Mouse (Mus musculus): Measurements from ENCODE around the gene Atxn7l3. TPM values are rescaled to one million over a fixed set of nuclear protein-coding genes. Genes with fewer than 3 reads are reported as not detected.
A peak's percentile ranks its signal among the peaks of the same experiment; 100 is the strongest.

The Atxn7l3 gene
- polyA plus RNA-seq, 1 experiment from 2014 or later: 14.9 TPM

DNA sequence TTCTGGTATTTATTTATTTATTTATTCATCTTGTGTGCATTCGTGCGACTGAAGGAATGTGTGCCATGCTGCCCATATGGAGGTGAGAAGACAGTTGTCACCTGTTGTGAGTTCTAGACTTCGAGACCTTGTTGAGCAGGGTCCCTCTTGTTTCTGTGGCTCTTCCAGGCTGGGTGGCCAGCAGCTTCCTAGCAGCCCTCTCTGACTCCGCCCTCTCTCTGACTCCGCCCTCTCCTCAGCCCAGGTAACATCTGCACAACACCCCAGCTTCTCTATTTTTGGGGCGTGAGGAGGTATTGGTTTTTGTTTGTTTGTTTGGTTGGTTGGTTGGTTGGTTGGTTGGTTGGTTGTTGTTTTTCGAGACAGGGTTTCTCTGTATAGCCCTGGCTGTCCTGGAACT is 31.4 kb upstream of the Atxn7l3 start:
- H3K36me3 ChIP-seq (ENCODE audit: inconsistent target): no peaks in the 10 kb centered on the region
- no peak overlapping the region for H3K27ac ChIP-seq
- 81% methylated on average over 7 of the region's 7 CpGs for WGBS (ENCODE audit: missing documents)
- H3K4me3 ChIP-seq (ENCODE audit: inconsistent target): no peak overlapping the region
- no peaks in the 10 kb centered on the region for H3K79me2 ChIP-seq (ENCODE audit: inconsistent target)

DNA sequence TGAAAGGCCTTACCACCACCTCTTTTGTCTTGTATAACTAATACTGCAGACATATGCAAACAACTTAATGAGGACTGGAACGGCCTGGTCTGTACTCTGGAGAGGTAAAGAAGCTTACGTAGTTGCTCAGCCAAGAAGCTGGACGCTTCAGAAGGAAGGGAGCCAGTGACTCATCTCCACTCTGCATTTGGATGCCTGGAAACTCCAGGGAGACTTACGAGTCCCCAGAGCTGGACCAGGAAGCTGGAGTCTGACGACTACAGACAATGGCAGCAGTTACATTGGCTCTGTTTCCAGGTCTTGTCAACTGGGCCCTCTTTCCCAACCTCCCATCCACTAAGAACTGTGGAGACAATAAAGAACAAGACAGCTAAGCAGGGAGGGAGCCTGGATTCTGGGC is 30.8 kb upstream of the Atxn7l3 start:
- no peaks in the 10 kb centered on the region for H3K36me3 ChIP-seq (ENCODE audit: inconsistent target)
- no peak overlapping the region for H3K4me3 ChIP-seq (ENCODE audit: inconsistent target)
- no peaks in the 10 kb centered on the region for H3K79me2 ChIP-seq (ENCODE audit: inconsistent target)
- H3K27ac ChIP-seq: no peak overlapping the region
- WGBS (ENCODE audit: missing documents): 81% methylated on average over 3 of the region's 5 CpGs

DNA sequence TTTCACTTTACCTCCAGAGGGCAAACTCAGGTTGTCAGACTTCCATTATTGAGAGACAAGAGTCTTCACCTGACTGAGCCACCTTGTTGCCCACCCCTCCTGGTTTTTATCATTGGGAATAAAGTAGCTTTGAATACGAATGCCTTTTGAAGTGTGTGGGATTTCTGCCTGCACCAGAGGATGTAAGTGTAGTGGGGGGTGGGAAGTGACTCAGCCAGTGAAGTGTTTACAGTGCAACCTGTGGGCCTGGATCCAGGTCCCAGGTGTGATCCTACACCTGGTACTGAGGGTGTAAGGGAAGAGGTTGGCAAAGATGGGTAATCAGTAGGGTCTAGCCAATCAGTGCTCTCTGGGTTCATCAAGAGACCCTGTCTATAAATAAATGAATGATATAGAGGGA is 27.1 kb upstream of the Atxn7l3 start:
- no peaks in the 10 kb centered on the region; the same call in 1 of the 2 replicates for H3K79me2 ChIP-seq (ENCODE audit: inconsistent target)
- no peaks in the 10 kb centered on the region for H3K36me3 ChIP-seq (ENCODE audit: inconsistent target)
- no peak overlapping the region for H3K27ac ChIP-seq
- H3K4me3 ChIP-seq (ENCODE audit: inconsistent target): no peak overlapping the region
- 100% methylated on average over 1 of the region's 1 CpGs for WGBS (ENCODE audit: missing documents)

DNA sequence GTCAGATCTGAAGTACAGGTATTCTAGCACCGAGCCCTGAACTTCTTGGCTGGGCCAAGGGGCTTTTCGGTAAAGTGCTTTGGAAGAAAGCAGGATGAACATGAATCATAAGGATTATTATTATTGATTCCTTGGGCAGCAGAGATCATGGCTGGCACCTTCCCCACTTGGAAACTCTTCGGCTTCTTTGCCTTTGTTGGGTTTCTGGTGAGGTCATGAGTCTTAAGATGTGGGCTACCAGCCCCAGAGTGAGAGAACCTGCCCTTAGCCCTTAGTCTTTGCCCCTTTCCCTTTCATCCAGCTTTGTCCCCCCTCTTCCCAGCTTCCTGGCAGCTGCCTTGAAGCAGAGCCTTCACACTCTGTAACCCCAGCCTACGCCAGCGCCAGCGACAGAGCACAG is 25.5 kb upstream of the Atxn7l3 start:
- Histone ChIP-seq H3K27ac (no peak overlapping the region), H3K79me2 (ENCODE audit: inconsistent target) (no peaks in the 10 kb centered on the region; the same call in 1 of the 2 replicates), H3K4me3 (ENCODE audit: inconsistent target) (no peak overlapping the region), H3K36me3 (ENCODE audit: inconsistent target) (no peaks in the 10 kb centered on the region)
- 91% methylated on average over 6 of the region's 6 CpGs for WGBS (ENCODE audit: missing documents)

DNA sequence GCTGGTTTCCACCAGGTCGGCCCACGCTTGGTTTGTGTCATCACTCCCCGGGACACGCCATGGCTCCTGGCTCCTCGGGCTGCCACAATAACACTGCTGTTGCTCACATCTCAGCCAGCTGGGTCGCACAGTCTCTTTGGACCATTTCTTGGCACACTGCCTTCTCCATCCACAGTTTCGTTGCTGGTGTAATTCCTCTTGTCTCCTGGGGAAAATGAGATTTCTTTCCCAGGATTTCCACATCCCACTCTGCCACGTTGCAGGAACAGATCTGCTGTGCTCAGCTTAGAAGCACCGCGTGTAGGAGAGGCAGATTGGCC is 24.2 kb upstream of the Atxn7l3 start:
- WGBS (ENCODE audit: missing documents): 60% methylated on average over 10 of the region's 10 CpGs
- H3K4me3 ChIP-seq (ENCODE audit: inconsistent target): no peak overlapping the region

DNA sequence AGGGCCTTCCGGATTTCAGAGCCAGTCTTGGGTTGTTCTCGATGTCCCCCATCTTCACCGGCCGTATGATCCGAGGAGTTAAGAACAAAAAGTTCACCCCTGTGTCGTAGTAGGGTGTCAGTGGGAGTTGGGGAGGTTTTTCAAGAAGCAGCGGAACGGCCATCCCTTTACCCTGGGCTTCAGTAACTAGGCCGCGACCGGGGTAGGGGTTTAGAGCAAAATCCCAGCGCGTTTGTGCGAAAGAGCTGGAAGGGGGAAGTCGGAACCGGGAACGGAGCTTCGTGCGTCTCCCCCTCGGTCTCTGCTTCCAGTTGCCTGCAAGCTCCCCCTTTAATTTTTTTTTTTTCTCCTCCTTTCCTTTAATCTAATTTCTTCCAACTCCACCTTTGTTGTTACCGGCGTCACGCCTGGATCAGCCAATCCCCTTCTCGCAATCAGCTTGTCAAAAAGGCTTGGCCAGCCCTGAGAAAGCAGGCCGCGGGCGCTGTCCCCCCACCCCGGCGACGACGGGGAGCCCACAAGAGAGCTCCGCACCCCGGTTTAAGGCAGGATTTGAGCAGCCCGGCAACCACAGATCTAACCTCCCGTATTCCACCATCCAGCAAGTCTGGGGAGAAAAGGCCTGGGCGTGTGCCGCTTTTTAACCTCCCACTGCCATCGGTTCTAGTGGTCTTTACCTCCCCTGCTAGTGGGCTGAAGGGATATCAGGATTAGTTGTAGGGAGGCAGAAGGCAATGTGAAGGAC is 23.7 kb upstream of the Atxn7l3 start:
- Histone ChIP-seq H3K27ac (peak overlapping the region; percentile 65), H3K79me2 (ENCODE audit: inconsistent target) (peaks cover 14% of the 10 kb centered on the region), H3K4me3 (ENCODE audit: inconsistent target) (peak overlapping the region; percentile 38), H3K36me3 (ENCODE audit: inconsistent target) (0 out of 2 replicates have a peak, but pooled peaks cover 2% of the 10 kb centered on the region)
- WGBS (ENCODE audit: missing documents): 5% methylated on average over 38 of the region's 38 CpGs

More for the DNA sequence above, 24.2 kb upstream of the Atxn7l3 start:
- H3K79me2 ChIP-seq (ENCODE audit: inconsistent target): peaks cover 9% of the 10 kb centered on the region
- no peak overlapping the region for H3K27ac ChIP-seq
- no peaks in the 10 kb centered on the region for H3K36me3 ChIP-seq (ENCODE audit: inconsistent target)

DNA sequence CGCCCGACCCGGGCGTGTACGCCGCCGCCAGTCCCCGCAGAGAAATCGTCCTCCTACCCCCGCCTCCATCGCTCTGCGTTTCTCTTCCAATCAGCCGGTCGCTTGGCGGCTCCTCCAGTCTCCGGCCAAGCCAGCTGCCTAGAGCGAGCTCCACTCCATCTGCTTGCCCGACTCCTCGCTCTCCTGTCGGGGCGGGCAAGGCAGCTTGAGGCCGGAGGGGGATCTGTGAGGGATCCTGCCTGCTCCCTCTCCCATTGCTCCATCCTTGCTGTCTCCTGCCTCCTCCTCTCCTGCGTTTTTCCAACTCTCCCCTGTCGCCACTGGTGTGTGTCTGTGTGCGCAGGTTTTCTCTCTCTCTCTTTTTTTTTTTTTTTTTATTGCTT is 23.0 kb upstream of the Atxn7l3 start, which contains the start of gene Ubtf:
Gene Ubtf, minus strand, starts transcription at position 333 of the 383 bp plus-strand sequence.
- peak within 1 kb of the TSS; percentile 60 for H3K4me3 ChIP-seq (ENCODE audit: inconsistent target)
- H3K36me3 ChIP-seq (ENCODE audit: inconsistent target): peaks cover 9% of the 10 kb centered on the region; the same call in 1 of the 2 replicates
- WGBS (ENCODE audit: missing documents): 0% methylated on average over 21 of the region's 25 CpGs
- peak within 1 kb of the TSS; percentile 75 for H3K27ac ChIP-seq
- peaks cover 19% of the 10 kb centered on the region for H3K79me2 ChIP-seq (ENCODE audit: inconsistent target)

DNA sequence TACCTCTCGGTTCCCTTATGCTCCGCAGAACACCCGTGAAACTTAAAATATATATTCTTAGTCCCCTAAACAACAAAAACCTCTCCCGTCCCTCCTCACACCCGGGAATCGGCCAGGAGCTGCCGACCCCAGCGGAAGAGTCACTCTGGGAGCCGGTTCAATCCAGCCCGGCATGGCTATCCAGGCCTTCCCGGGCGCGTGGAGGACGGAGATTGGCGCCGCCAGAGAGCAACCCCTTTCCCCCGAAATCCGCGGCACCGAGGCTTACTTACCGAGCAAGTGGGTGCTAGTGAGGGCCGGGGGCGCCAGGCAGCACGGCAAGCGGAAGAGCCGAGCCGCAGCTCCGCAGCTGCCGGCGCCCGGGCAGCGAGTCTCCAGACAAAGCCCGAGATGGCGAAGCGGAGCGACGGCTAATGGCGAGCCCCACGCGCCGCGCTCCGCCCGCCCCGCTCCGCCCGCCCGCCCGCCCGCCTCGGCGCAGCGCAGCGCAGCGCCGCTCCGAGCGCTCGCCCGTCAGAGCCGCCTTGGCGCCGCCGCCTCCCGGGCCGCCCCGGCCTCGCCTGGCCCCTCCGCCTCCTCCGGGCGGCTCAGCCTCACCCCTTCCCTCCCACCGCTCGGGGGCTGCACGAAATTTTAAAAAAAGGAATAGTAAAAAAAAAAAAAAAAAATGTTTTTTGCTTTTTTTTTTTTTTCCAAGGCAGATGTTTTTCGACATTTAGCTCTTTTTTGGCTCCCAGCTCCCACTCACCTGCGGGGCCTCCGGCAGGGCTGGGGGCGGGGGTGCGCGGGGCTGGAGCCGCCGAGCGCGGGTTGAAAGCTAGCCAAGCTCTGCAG is 22.4 kb upstream of the Atxn7l3 start:
- Histone ChIP-seq H3K36me3 (ENCODE audit: inconsistent target) (peaks cover 15% of the 10 kb centered on the region; the same call in 1 of the 2 replicates), H3K27ac (peak overlapping the region; percentile 75), H3K79me2 (ENCODE audit: inconsistent target) (peaks cover 19% of the 10 kb centered on the region), H3K4me3 (ENCODE audit: inconsistent target) (peak overlapping the region; percentile 60)
- WGBS (ENCODE audit: missing documents): under 1% methylated on average over 61 of the region's 84 CpGs

DNA sequence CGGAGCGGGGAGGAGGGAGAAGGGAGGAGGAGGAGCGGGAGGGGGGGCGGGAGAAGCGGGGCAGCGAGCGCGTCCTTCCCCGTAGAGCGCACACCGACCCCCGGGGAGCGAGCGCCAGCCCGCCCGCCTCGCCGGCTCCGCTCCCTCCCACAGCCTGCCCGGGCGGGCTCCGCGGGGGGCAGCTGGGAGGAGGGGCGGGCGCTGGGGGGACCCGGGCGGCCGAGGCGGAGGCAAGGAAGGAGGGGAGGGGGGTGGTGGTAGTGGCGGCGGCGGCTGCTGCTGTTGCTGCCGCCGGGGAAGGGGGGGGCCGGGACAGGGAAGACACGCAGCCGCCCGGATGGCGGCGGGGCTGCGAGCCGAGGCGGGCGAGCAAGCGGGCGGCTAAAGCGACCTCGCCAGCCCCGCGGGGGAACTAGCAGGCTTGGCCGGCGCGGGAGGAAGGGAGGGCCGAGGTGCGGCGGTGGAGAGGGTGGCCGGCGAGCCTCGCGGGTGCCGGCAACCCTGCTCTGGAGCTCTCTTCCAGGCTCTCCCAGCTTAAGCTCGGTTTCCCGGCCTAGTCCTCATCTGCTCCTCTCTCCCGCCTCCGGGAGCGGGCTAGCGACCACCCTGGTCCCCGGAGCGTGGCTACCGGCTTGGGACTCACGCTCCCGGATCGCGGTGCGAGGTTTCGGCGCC is 21.6 kb upstream of the Atxn7l3 start:
- Histone ChIP-seq H3K36me3 (ENCODE audit: inconsistent target) (peaks cover 22% of the 10 kb centered on the region; the same call in 1 of the 2 replicates), H3K79me2 (ENCODE audit: inconsistent target) (peaks cover 19% of the 10 kb centered on the region), H3K4me3 (ENCODE audit: inconsistent target) (peak overlapping the region; percentile 60), H3K27ac (peak overlapping the region; percentile 75)
- WGBS (ENCODE audit: missing documents): under 1% methylated on average over 43 of the region's 77 CpGs

DNA sequence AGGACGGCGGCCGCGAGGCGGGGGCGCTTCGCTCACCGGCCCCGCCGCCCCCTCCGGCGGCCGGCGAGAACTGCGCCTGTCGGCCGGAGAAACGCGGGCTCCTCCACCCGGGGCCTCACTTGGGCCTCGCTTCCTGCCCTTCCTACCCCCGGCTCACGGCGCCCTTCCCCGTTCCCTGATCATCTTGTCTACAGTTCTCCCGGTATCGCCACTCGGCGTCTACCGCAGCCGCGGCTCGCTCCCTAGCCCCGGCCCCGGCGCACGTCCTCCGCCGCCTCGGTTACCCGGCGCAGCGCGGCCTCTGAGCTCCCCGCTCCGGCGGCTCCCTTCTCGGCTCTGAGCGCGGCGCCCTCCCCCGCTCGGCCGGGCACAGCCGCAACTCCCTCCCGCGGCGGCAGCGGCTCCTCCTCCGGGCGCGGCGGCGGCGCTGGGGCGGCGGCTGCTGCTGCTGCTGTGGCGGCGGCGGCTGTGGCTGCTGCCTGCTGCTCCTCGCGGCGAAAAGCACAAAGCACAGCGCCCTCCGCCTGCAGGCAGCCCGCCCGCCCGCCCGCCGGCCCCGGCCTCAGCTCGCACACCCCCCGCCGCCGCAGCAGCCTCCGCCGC is 21.0 kb upstream of the Atxn7l3 start:
- Histone ChIP-seq H3K4me3 (ENCODE audit: inconsistent target) (peak overlapping the region; percentile 8; the same call in 1 of the 2 replicates), H3K27ac (no peak overlapping the region), H3K36me3 (ENCODE audit: inconsistent target) (peaks cover 28% of the 10 kb centered on the region; the same call in 1 of the 2 replicates), H3K79me2 (ENCODE audit: inconsistent target) (peaks cover 19% of the 10 kb centered on the region)
- WGBS (ENCODE audit: missing documents): under 1% methylated on average over 45 of the region's 87 CpGs

DNA sequence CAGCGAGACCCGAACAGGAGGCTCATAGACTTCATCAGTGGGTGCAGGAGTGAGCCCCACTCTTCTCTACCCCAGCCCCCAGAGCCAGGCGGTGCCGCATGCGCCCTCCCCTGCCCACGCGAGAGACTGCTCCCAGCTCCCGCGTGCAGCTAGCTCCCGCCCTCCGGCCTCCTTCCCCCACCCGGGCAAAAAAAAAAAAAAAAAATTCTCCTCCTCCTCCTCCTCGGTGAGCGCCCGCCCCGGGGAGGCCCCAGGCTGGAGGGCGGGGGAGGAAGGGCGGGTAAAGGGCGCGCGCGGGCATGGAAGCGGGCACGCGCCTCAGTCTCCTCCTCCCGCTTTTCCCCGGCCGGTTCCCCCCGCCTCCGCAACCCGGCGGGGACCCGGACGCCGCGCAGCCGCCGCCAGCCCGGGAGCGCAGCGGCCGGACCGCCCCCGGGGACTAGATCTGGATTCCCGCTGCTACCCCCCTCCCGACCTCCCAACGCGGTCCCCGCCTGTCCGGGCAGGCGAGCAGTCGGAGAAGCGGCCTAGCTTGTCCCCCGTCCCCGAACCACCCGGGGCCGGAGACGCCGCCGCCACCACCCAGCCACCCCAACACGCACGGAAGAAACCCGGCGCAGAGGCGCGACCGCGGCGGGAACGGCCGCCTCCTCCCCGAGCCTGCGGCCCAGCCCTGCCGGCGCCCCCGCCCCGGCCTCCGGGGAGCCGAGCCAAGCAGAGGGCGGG is 20.3 kb upstream of the Atxn7l3 start:
- Histone ChIP-seq H3K79me2 (ENCODE audit: inconsistent target) (peaks cover 19% of the 10 kb centered on the region), H3K4me3 (ENCODE audit: inconsistent target) (peak overlapping the region; percentile 37), H3K36me3 (ENCODE audit: inconsistent target) (peaks cover 28% of the 10 kb centered on the region; the same call in 1 of the 2 replicates), H3K27ac (peak overlapping the region; percentile 36)
- 1% methylated on average over 50 of the region's 80 CpGs for WGBS (ENCODE audit: missing documents)

DNA sequence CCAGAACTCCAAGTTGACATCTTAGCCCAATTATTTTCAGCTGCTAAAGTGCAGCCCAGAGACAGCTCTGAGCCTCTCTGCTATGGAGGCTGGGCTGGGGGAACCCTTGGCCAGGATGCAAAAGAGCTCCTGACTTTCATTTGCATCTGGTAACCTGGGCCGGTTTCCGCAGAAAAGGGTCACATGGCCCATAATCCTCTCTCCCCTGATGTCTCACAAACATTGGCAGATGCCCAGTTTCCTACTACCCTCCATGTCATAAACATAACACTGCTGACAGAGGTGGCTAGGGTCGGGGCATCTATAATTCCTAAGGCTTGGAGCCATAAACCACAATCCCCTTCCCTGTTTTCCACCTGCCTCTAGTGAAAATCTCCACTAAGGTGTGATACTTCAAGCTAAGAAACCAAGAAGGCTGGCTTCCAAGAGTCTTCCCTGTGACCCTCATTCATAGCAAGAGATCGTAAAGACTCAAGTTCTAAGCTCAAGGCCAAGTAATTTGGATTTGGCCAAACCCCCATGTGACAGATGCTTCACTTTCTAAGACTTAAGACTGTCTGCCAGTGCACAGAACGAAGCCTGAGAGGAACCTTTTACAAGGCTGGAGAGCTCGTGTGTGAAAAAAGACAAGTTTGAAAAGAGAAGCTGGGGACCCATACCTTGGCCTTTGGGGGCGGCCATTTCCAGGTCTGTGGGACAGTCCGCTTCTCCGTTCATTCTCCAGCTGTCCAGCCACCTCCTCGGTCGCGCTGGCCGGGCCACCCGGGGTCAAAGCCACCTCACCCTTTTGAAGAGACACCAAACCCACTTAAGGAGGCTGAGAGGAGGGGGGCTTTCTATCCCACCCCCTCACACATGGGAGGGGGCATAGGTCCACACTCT is 19.5 kb upstream of the Atxn7l3 start:
- H3K36me3 ChIP-seq (ENCODE audit: inconsistent target): peaks cover 28% of the 10 kb centered on the region; the same call in 1 of the 2 replicates
- H3K4me3 ChIP-seq (ENCODE audit: inconsistent target): peak overlapping the region; percentile 37
- peaks cover 19% of the 10 kb centered on the region for H3K79me2 ChIP-seq (ENCODE audit: inconsistent target)
- peak overlapping the region; percentile 36 for H3K27ac ChIP-seq
- WGBS (ENCODE audit: missing documents): 20% methylated on average over 14 of the region's 14 CpGs

DNA sequence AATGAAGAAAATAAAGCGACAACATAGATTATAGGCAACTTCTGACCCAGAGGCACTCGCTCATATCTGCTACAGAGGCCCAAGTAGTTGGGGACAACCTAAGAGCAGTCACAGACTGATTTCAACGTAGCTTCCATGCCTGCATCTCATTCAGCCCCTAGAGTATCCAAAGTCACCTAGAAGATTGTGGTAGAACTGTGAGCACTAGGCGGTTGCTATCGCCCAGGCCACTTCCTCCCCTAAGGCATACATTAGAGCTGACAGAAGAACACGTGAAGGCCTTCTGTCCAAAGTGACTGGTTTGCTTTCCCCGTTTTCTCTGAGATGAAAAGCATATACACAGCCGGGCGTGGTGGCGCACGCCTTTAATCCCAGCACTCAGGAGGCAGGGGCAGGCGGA is 17.9 kb upstream of the Atxn7l3 start:
- Histone ChIP-seq H3K27ac (no peak overlapping the region), H3K36me3 (ENCODE audit: inconsistent target) (peaks cover 28% of the 10 kb centered on the region; the same call in 1 of the 2 replicates), H3K4me3 (ENCODE audit: inconsistent target) (no peak overlapping the region), H3K79me2 (ENCODE audit: inconsistent target) (peaks cover 19% of the 10 kb centered on the region)
- WGBS (ENCODE audit: missing documents): 82% methylated on average over 12 of the region's 12 CpGs

All from macrophage (primary cell).